ENCODE assay signal across 8 mouse cellular contexts in the genomic region with DNA sequence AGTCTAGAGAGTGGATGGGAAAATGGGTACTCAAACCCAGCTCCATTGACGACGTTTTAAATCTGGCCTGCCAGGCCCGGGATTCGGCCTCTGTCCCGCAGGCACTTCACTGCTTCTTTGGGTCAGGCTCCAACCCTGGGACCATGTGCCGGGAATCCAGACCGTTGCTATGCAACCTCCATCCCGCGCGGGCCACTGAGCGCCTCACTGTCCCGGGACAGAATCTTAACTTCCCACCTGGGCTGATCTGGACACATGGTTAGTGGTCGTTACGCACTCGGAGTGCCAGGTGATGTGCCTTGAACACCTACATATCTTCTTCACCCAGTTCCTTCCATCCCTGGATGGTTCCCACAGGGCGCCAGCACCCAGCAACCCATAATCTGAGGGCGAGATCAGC. TPM values are rescaled to one million over a fixed set of nuclear protein-coding genes. Genes with fewer than 3 reads are reported as not detected.
DNase-seq lines count a peak whose midpoint lies in the region; ATAC-seq and TF ChIP-seq lines count a peak whose summit lies in the region.

No protein-coding gene starts in this region.

- H3K4me1 ChIP-seq in thymus, adult 2 months (replicated peaks; ENCODE audit: control insufficient read depth, insufficient read depth, low read length), result peaks cover 12% of the 10 kb centered on the region
- H3K4me1 ChIP-seq in intestine, embryonic 14.5 days (replicated peaks; ENCODE audit: control insufficient read depth, insufficient read depth, low read length), result no peaks in the 10 kb centered on the region
- H3K4me1 ChIP-seq in small intestine, adult 2 months (ENCODE audit: control insufficient read depth, insufficient read depth, insufficient read length, low read length), result no peaks in the 10 kb centered on the region

- intact Hi-C loops in gastrocnemius, adult 2 months (cut with DNase I), result no loop called here
- intact Hi-C loops in gastrocnemius, postnatal 36 days (cut with DNase I), result no loop called here

- H3K9ac ChIP-seq in intestine, embryonic 14.5 days (ENCODE audit: low read length), result no peak overlapping the region

- DNase-seq in gastrocnemius, adult 2 months, result no peak
- no peak for DNase-seq in gastrocnemius, postnatal 36 days
- DNase-seq in thymus, adult 2 months, result no peak
- DNase-seq in thymus, postnatal 14 days, result no peak
- no peak for DNase-seq in intestine, embryonic 14.5 days (ENCODE audit: low spot score)
- DNase-seq in thymus, postnatal 36 days, result no peak
- no peak for DNase-seq in left cerebral cortex, adult 8-10 months (ENCODE audit: low spot score in 2 of 2)

- peak overlapping the region; percentile 81 for H3K4me3 ChIP-seq in gastrocnemius, adult 2 months
- H3K4me3 ChIP-seq in thymus, adult 2 months (ENCODE audit: control insufficient read depth, insufficient read depth, low read length), result peak overlapping the region; percentile 85; the same call in 1 of the 2 replicates
- peak overlapping the region; percentile 53 for H3K4me3 ChIP-seq in intestine, embryonic 14.5 days (ENCODE audit: low read depth, low read length)
- H3K4me3 ChIP-seq in small intestine, adult 2 months (ENCODE audit: low read depth, low read length), result peak overlapping the region; percentile 73; the same call in 1 of the 2 replicates

- no peaks in the 10 kb centered on the region for H3K27me3 ChIP-seq in thymus, adult 2 months (ENCODE audit: control insufficient read depth, insufficient read depth, low read length)
- peaks cover 28% of the 10 kb centered on the region for H3K27me3 ChIP-seq in intestine, embryonic 14.5 days (replicated peaks; ENCODE audit: control insufficient read depth, insufficient read depth, low read length)
- H3K27me3 ChIP-seq in small intestine, adult 2 months (ENCODE audit: control insufficient read depth, insufficient read depth, low read length), result 0 out of 2 replicates have a peak, but pooled peaks cover 4% of the 10 kb centered on the region

- no peak overlapping the region for H3K27ac ChIP-seq in gastrocnemius, adult 2 months
- no peak overlapping the region for H3K27ac ChIP-seq in thymus, adult 2 months (ENCODE audit: control insufficient read depth, insufficient read depth, low read length)
- no peak overlapping the region for H3K27ac ChIP-seq in intestine, embryonic 14.5 days (ENCODE audit: low read depth)
- H3K27ac ChIP-seq in small intestine, adult 2 months (ENCODE audit: insufficient read depth, low read depth, low read length), result no peak overlapping the region

- H3K36me3 ChIP-seq in thymus, adult 2 months (ENCODE audit: control insufficient read depth, insufficient read depth, low read length), result no peaks in the 10 kb centered on the region
- H3K36me3 ChIP-seq in intestine, embryonic 14.5 days (ENCODE audit: control insufficient read depth, insufficient read depth, low read length), result no peaks in the 10 kb centered on the region
- H3K36me3 ChIP-seq in small intestine, adult 2 months (ENCODE audit: control insufficient read depth, insufficient read depth, low read length), result no peaks in the 10 kb centered on the region

- peak overlapping the region; percentile 55 for H3K4me2 ChIP-seq in intestine, embryonic 14.5 days (ENCODE audit: low read length)

- no peak for TF ChIP-seq CTCF in gastrocnemius, adult 2 months (IDR thresholded peaks at IDR 0.05)
- no peak for TF ChIP-seq CTCF in thymus, adult 2 months (IDR thresholded peaks at IDR 0.05; ENCODE audit: borderline replicate concordance, control insufficient read depth, extremely low read depth, insufficient read depth, low read length, poor library complexity)
- TF ChIP-seq CTCF in small intestine, adult 2 months (IDR thresholded peaks at IDR 0.05; ENCODE audit: extremely low read depth, insufficient read length, insufficient replicate concordance, low read depth, low read length), result no peak

- no peaks in the 10 kb centered on the region for H3K9me3 ChIP-seq in intestine, embryonic 14.5 days (ENCODE audit: control insufficient read depth, low read length)

- 59% methylated on average over 17 of the region's 17 CpGs for WGBS in thymus, adult 2 months
- 13% methylated on average over 17 of the region's 17 CpGs for WGBS in intestine, embryonic 14.5 days
- 22% methylated on average over 17 of the region's 17 CpGs for WGBS in small intestine, adult 2 months

- ATAC-seq in intestine, embryonic 14.5 days (replicated peaks; ENCODE audit: low FRiP score, low TSS enrichment, low read depth), result no peak

- TF ChIP-seq POLR2A in thymus, adult 2 months (IDR thresholded peaks at IDR 0.05; ENCODE audit: control insufficient read depth, extremely low read depth, insufficient read depth, low read length, poor library complexity), result no peak
- TF ChIP-seq POLR2A in small intestine, adult 2 months (IDR thresholded peaks at IDR 0.05; ENCODE audit: low read depth, low read length), result no peak

RNA-seq across cellular contexts. Expression of gene Pdzd4, which starts 1.0 kb away (rescaled TPM):
- total RNA-seq in gastrocnemius, adult 2 months (2021), result 1 to 10 TPM in 1 of 2 experiments, under 1 TPM in 1; 0.56 to 1.3 TPM
- total RNA-seq in gastrocnemius, postnatal 36 days (2021), result under 1 TPM; 0.56 to 0.96 TPM
- 6.2 and 7.3 TPM in 2 replicates for polyA plus RNA-seq in thymus, adult 2 months (2012; rRNA removed)
- 1.1 and 1.2 TPM in 2 replicates for polyA plus RNA-seq in intestine, embryonic 14.5 days (2014; fragmentation: Nextera tagmentation; extraction: Ambion mirVana)
- polyA plus RNA-seq in small intestine, adult 2 months (2012; rRNA removed), result 0.65 and 0.83 TPM in 2 replicates
- total RNA-seq in left cerebral cortex, adult 8-10 months (2022), result 100 to 1,000 TPM; 105 to 117 (median 113) TPM

RNA-seq across cellular contexts. Expression of gene Ssr4, which starts 36.9 kb away (rescaled TPM):
- total RNA-seq in gastrocnemius, adult 2 months (2021), result 10 to 100 TPM; 77.3 to 79.0 TPM
- 10 to 100 TPM; 69.3 to 83.2 TPM for total RNA-seq in gastrocnemius, postnatal 36 days (2021)
- 189 and 216 TPM in 2 replicates for polyA plus RNA-seq in thymus, adult 2 months (2012; rRNA removed)
- 229 and 263 TPM in 2 replicates for polyA plus RNA-seq in intestine, embryonic 14.5 days (2014; fragmentation: Nextera tagmentation; extraction: Ambion mirVana)
- 190 and 210 TPM in 2 replicates for polyA plus RNA-seq in small intestine, adult 2 months (2012; rRNA removed)
- 100 to 1,000 TPM in 2 of 4 experiments, 10 to 100 TPM in 2; 90.7 to 130 (median 99.7) TPM for total RNA-seq in left cerebral cortex, adult 8-10 months (2022)

RNA-seq across cellular contexts. Expression of gene Idh3g, which starts 37.0 kb away (rescaled TPM):
- total RNA-seq in gastrocnemius, adult 2 months (2021), result 100 to 1,000 TPM; 384 to 433 TPM
- total RNA-seq in gastrocnemius, postnatal 36 days (2021), result 100 to 1,000 TPM; 401 to 409 TPM
- 327 and 378 TPM in 2 replicates for polyA plus RNA-seq in thymus, adult 2 months (2012; rRNA removed)
- polyA plus RNA-seq in intestine, embryonic 14.5 days (2014; fragmentation: Nextera tagmentation; extraction: Ambion mirVana), result 241 and 248 TPM in 2 replicates
- 177 and 266 TPM in 2 replicates for polyA plus RNA-seq in small intestine, adult 2 months (2012; rRNA removed)
- total RNA-seq in left cerebral cortex, adult 8-10 months (2022), result 100 to 1,000 TPM; 192 to 222 (median 206) TPM

RNA-seq across cellular contexts. Expression of gene Srpk3, which starts 49.5 kb away (rescaled TPM):
- 10 to 100 TPM; 34.6 to 41.2 TPM for total RNA-seq in gastrocnemius, adult 2 months (2021)
- total RNA-seq in gastrocnemius, postnatal 36 days (2021), result 10 to 100 TPM; 43.5 to 47.5 TPM
- polyA plus RNA-seq in thymus, adult 2 months (2012; rRNA removed), result 4.9 and 5.4 TPM in 2 replicates
- 1.7 and 1.8 TPM in 2 replicates for polyA plus RNA-seq in intestine, embryonic 14.5 days (2014; fragmentation: Nextera tagmentation; extraction: Ambion mirVana)
- 3.3 and 4.3 TPM in 2 replicates for polyA plus RNA-seq in small intestine, adult 2 months (2012; rRNA removed)
- 10 to 100 TPM in 2 of 4 experiments, 1 to 10 TPM in 2; 7.5 to 11.3 (median 9.3) TPM for total RNA-seq in left cerebral cortex, adult 8-10 months (2022)

Comparison
In these comparisons a context has a peak if more than half of its experiments do, and no peak if none do; other contexts are left out.
1. RNA of gene Pdzd4, which starts 1.0 kb away (total RNA-seq): 105 to 117 TPM in left cerebral cortex, adult 8-10 months; 0.56 to 1.3 TPM in gastrocnemius, adult 2 months and 0.56 to 0.96 TPM in gastrocnemius, postnatal 36 days; every median in the first group is over 10 times any median in the second.
2. Peak in every context shown above with its lines, with median percentiles within 50 percentile points of each other: H3K4me3 ChIP-seq.